Mouse (Mus musculus) midbrain, embryonic 12.5 days (tissue): Measurements from ENCODE around the gene Secisbp2. TPM values are rescaled to one million over a fixed set of nuclear protein-coding genes. Genes with fewer than 3 reads are reported as not detected.
A peak's percentile ranks its signal among the peaks of the same experiment; 100 is the strongest.

Source experiments
- ATAC-seq: fragments of 200-750 bp; cut with Nextera tagmentation; 2 replicates; pipeline ENCODE4 v1.8.0; 2017; ENCODE audit warnings: low read depth, moderate TSS enrichment, moderate library complexity; ENCODE audit not compliant: low FRiP score
- H3K27ac ChIP-seq: fragments of 300-500 bp; sonication (generic); replicated peaks from 2 replicates; pipeline ENCODE4 v1.5.1; 2016; ENCODE audit warnings: mild to moderate bottlenecking
- H3K27me3 ChIP-seq: fragments of 300-500 bp; sonication (generic); 2 replicates; pipeline ENCODE4 v1.6.1; 2016; ENCODE audit warnings: mild to moderate bottlenecking
- H3K36me3 ChIP-seq: fragments of 300-500 bp; sonication (generic); 2 replicates; pipeline ENCODE4 v1.6.1; 2016
- H3K4me1 ChIP-seq: fragments of 300-500 bp; sonication (generic); 2 replicates; pipeline ENCODE4 v1.6.1; 2016
- H3K4me2 ChIP-seq: fragments of 300-500 bp; sonication (generic); replicated peaks from 2 replicates; pipeline ENCODE4 v1.6.1; 2016; ENCODE audit warnings: mild to moderate bottlenecking, moderate library complexity
- H3K4me3 ChIP-seq: fragments of 300-500 bp; sonication (generic); 2 replicates; pipeline ENCODE4 v1.5.1; 2016; ENCODE audit warnings: mild to moderate bottlenecking
- H3K9ac ChIP-seq: fragments of 300-500 bp; sonication (generic); replicated peaks from 2 replicates; pipeline ENCODE4 v1.6.1; 2016; ENCODE audit warnings: mild to moderate bottlenecking, moderate library complexity
- H3K9me3 ChIP-seq: fragments of 300-500 bp; sonication (generic); 2 replicates; pipeline ENCODE4 v1.6.1; 2016; ENCODE audit warnings: mild to moderate bottlenecking
- WGBS: fragments of 180-500 bp; shearing (Covaris S2); methylation state at CpG from one replicate; pipeline ENCODE4 v1.1.7; 2016; 5-methylcytosine and 5-hydroxymethylcytosine counted together
- polyA plus RNA-seq: library from polyadenylated mRNA; unstranded; fragments of >200 nt; fragmentation: Nextera tagmentation; extraction: Ambion mirVana; gene quantifications from 2 replicates; pipeline ENCODE4 v1.2.1, GENCODE M21; 2016

The Secisbp2 gene
- 35.2 and 39.3 TPM in 2 replicates for polyA plus RNA-seq

DNA sequence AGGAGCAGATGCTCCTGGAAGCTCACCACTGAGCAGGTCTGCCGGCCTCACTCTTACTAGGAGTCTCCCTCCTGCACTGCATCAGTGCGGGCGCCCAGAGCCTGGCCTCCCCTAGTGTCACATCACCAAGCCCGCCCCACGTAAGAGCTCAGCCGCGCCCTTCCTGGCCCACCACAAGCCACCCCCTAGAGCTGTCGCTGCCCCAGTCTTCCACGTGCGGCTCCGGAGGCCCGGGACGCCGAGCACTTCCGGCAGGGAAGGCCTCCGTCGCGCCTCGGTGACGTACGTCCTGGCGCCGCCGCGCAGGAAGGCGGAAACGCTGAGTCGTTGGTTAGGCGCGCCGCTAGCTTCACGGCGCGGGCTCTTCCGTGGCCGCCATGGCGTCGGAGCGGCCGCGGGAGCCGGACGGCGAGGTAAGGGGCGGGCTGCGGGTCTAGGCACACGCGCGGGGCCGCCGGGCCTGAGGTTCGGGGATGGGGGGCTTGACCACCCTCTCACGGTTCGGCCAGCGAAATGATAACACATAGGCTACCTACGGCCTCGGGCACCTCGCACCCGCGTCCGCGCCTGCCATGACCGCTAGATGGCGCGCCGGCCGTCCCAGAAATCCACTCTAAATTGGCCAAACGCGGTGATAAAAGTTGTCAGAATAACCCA is at the start of gene Secisbp2:
Gene Secisbp2 (plus strand): TSS at position 290 of the 657 bp plus-strand sequence.
- peak; percentile 96 for ATAC-seq
- peak within 1 kb of the TSS; percentile 71 for H3K4me3 ChIP-seq
- H3K4me1 ChIP-seq = peaks cover 35% of the 10 kb centered on the region
- no peaks in the 10 kb centered on the region for H3K27me3 ChIP-seq
- under 1% methylated on average over 69 of the region's 69 CpGs for WGBS
- H3K36me3 ChIP-seq = peaks cover 38% of the 10 kb centered on the region
- H3K27ac ChIP-seq = peak within 1 kb of the TSS; percentile 84
- H3K9me3 ChIP-seq = no peaks in the 10 kb centered on the region
- H3K9ac ChIP-seq = peak within 1 kb of the TSS; percentile 67
- H3K4me2 ChIP-seq = peak within 1 kb of the TSS; percentile 75

DNA sequence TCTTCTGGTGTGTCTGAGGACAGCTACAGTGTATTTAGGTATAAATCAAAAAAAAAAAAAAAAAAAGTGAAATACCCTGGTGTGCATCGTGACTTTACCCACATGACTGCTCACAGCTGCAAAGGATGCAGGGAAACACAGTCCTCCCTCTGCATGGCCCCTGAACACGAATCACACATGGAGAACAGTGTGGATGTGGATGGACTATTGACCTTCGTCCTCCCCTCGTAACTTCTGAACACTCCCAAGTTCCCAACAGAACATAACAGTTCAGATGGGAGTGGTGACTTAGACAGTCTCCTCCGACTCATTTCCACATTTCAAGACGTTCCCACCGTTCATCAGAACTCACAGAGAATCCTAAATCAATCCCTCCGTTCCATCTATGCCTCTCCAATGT is 48.7 kb upstream of the Secisbp2 start:
- peak overlapping the region; percentile 42 for H3K4me2 ChIP-seq

DNA sequence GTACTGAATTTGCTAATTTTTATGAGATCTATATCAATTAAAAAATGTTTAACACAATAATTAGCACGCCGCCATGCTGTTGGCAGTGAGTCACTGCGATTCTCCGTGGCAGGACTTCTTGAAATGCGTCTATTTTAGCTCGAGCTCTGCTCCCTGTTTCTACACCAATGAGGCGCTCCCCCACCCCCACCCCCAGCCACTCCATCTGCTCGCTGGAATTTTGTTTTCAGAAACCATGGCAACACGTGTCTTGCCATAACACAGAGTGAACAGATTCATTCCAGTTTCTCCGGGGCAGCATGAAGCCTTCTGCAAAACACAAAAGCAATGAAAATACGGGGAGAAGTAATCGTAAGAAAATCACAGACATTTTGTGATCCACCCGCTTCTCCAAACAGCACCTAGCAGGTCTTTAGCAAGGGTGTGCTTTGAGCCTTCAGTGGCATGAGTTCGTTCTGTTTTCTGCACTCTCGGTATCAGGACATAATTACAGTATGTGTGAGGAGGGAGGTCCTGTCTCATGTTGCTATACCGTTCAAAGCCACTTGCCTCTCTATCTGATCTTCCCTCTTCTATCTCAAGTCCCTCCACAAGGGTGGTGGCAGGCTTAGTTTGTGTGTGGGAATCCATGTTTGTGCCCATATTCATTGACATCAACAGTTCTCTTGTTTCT is 48.1 kb upstream of the Secisbp2 start:
- no peaks in the 10 kb centered on the region for H3K9me3 ChIP-seq
- peaks cover 17% of the 10 kb centered on the region for H3K4me1 ChIP-seq
- peak overlapping the region; percentile 42 for H3K4me2 ChIP-seq
- no peaks in the 10 kb centered on the region for H3K36me3 ChIP-seq
- WGBS = 25% methylated on average over 16 of the region's 16 CpGs
- no peak overlapping the region for H3K9ac ChIP-seq
- H3K4me3 ChIP-seq = peak overlapping the region; percentile 26
- no peaks in the 10 kb centered on the region; the same call in 1 of the 2 replicates for H3K27me3 ChIP-seq
- peak; percentile 83 for ATAC-seq
- 0 out of 2 replicates have a peak overlapping the region, but pooled peaks have one; percentile 20 for H3K27ac ChIP-seq

More for the DNA sequence above, 48.7 kb upstream of the Secisbp2 start:
- Histone ChIP-seq H3K9me3 (no peaks in the 10 kb centered on the region), H3K36me3 (no peaks in the 10 kb centered on the region), H3K27ac (0 out of 2 replicates have a peak overlapping the region, but pooled peaks have one; percentile 10), H3K4me3 (no peak overlapping the region), H3K4me1 (peaks cover 17% of the 10 kb centered on the region), H3K27me3 (no peaks in the 10 kb centered on the region; the same call in 1 of the 2 replicates), H3K9ac (no peak overlapping the region)
- 78% methylated on average over 8 of the region's 8 CpGs for WGBS
- 0 out of 2 replicates have a peak, but pooled peaks have one; percentile 11 for ATAC-seq

DNA sequence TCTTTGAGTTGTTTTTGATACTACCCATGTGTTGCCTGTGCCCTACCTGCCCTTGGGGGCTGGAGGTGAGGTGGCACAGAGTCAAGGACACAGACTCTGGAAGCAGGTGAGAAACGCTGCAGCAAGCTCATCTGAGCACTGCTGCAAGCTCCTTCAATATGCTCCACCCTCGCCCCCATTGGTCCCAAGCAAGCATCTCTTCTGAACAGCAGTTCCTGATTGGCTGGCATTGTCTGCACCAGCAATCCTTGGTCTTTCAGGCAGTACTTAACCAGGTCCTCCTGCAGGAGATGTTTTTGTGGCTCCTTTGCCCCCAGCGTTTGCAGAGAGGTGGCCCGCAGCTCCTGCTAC is 47.6 kb upstream of the Secisbp2 start:
- Histone ChIP-seq H3K27ac (0 out of 2 replicates have a peak overlapping the region, but pooled peaks have one; percentile 20), H3K27me3 (no peaks in the 10 kb centered on the region; the same call in 1 of the 2 replicates), H3K4me2 (peak overlapping the region; percentile 42), H3K9ac (no peak overlapping the region), H3K4me1 (peaks cover 17% of the 10 kb centered on the region), H3K36me3 (no peaks in the 10 kb centered on the region), H3K9me3 (no peaks in the 10 kb centered on the region), H3K4me3 (0 out of 2 replicates have a peak overlapping the region, but pooled peaks have one; percentile 26)
- WGBS = 39% methylated on average over 4 of the region's 4 CpGs
- ATAC-seq = 0 out of 2 replicates have a peak, but pooled peaks have one; percentile 28

DNA sequence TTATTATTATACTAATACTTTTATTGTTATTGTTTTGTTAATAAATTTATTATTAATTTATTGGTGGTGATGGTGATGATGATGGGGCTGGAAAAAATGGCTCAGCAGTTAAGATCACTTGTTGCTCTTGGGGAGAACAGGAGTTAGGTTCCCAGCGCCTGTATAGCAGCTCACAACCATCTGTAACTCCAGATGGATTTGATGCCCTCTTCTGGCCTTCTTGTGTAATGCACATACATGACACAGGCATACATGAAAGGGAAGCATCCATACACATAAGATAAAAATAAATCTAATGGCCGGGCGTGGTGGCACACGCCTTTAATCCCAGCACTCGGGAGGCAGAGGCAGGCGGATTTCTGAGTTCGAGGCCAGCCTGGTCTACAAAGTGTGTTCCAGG is 42.3 kb upstream of the Secisbp2 start:
- no peaks in the 10 kb centered on the region; the same call in 1 of the 2 replicates for H3K27me3 ChIP-seq
- ATAC-seq = no peak
- no peak overlapping the region for H3K4me2 ChIP-seq
- H3K4me1 ChIP-seq = peaks cover 4% of the 10 kb centered on the region; the same call in 1 of the 2 replicates
- H3K9me3 ChIP-seq = no peaks in the 10 kb centered on the region
- no peak overlapping the region for H3K27ac ChIP-seq
- 96% methylated on average over 7 of the region's 7 CpGs for WGBS
- H3K4me3 ChIP-seq = no peak overlapping the region
- no peak overlapping the region for H3K9ac ChIP-seq
- no peaks in the 10 kb centered on the region for H3K36me3 ChIP-seq

DNA sequence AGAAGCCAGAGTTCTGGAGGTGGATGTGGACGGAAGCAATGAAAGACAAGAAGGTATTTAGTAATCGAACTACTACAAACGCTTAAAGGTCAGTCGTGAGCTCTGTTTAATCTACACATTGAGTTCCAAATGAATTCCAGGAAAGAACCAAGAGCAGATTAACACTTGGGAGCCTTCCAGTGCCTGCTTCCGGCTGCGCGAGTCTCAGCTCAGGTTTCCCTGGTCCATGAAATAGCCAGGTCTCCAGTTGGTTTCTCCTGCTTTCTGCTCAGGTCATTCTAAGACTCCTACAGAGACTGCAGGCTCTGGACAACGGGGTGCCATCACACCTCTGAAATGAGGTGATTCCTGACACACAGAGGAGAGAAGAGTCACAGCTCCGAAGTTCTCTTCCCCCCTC is 40.4 kb upstream of the Secisbp2 start:
- Histone ChIP-seq H3K4me2 (no peak overlapping the region), H3K27ac (no peak overlapping the region), H3K9ac (no peak overlapping the region), H3K36me3 (no peaks in the 10 kb centered on the region), H3K4me3 (no peak overlapping the region), H3K9me3 (no peaks in the 10 kb centered on the region), H3K4me1 (0 out of 2 replicates have a peak, but pooled peaks cover 3% of the 10 kb centered on the region), H3K27me3 (no peaks in the 10 kb centered on the region; the same call in 1 of the 2 replicates)
- WGBS = 18% methylated on average over 9 of the region's 9 CpGs
- no peak for ATAC-seq

DNA sequence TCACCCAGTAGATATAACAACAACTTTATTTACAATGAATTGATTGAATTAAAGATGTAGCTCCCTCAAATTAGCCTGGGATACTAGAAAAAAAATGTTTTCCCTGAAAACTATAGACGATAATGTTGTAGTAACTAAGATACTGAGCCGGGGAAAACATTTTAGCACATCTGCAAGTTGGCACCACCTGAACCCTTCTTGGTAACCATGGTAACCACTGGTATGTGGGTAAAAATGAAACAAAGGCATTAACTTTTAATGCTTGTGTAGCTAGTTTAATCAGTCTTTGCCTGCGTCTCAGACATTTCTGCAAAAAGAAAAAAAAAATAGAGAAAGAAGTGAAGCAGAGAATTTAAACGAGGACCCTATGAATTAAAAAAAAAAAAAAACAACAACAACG is 40.0 kb upstream of the Secisbp2 start:
- H3K27ac ChIP-seq = no peak overlapping the region
- H3K4me3 ChIP-seq = no peak overlapping the region
- peaks cover 7% of the 10 kb centered on the region for H3K4me1 ChIP-seq
- H3K9ac ChIP-seq = no peak overlapping the region
- H3K4me2 ChIP-seq = no peak overlapping the region
- ATAC-seq = no peak
- 45% methylated on average over 5 of the region's 5 CpGs for WGBS
- H3K9me3 ChIP-seq = no peaks in the 10 kb centered on the region
- no peaks in the 10 kb centered on the region for H3K36me3 ChIP-seq
- H3K27me3 ChIP-seq = no peaks in the 10 kb centered on the region; the same call in 1 of the 2 replicates

DNA sequence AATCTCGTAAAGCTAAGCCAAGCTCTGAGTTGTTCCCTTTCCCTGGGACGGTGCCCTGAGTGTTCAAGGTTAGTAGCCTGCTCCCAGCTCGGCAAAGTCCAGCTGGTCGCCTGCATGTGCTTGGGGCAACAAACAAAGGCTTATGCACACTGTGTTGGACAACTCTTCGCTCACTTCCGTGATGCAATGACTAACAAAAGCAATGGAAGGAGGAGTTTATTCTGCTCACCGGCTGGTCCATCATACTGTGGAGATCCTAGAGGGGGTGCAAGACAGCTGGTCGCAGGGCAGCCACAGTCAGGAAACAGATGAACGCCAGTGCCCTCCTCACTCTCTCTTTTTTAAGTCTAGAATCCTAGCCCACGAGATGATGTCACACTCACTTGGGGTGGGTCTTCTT is 35.7 kb upstream of the Secisbp2 start:
- H3K36me3 ChIP-seq = no peaks in the 10 kb centered on the region
- no peak overlapping the region for H3K27ac ChIP-seq
- no peak overlapping the region for H3K4me2 ChIP-seq
- 76% methylated on average over 10 of the region's 10 CpGs for WGBS
- no peak overlapping the region for H3K4me3 ChIP-seq
- no peak overlapping the region for H3K9ac ChIP-seq
- no peaks in the 10 kb centered on the region for H3K27me3 ChIP-seq
- ATAC-seq = no peak
- H3K4me1 ChIP-seq = peaks cover 19% of the 10 kb centered on the region
- no peaks in the 10 kb centered on the region for H3K9me3 ChIP-seq

DNA sequence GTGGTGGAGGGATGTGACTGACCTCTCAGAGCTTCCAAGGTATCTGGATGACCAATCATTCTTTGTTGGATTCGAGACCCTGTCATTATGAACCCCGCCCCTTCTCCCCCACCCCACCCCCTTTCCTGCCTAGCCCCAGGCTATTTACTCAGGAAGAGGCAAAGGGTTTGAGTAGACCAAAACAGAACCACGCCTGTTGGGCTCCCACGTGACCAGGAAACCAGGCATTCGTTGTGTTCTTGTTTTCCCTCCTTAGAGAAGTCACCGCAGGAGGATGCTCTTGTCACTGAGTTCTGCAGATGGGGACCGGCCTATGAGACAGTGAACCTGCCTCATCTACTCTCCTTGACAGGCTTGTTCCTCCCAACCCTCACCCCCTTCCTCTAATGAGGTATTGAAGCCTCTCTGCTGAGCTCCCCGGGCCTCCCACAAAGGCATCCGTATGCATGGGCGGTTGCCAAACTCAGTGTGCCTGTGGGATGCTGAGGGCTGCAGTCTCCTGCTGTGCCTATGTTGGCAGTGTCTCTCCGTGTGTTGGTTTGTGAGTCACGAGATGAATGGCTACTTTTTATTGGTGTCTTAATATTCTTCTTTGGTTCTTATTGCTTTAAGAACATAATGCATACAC is 35.0 kb upstream of the Secisbp2 start:
- Histone ChIP-seq H3K27ac (no peak overlapping the region), H3K4me1 (peaks cover 16% of the 10 kb centered on the region), H3K4me2 (0 out of 2 replicates have a peak overlapping the region, but pooled peaks have one; percentile 7), H3K27me3 (no peaks in the 10 kb centered on the region), H3K9ac (no peak overlapping the region), H3K36me3 (no peaks in the 10 kb centered on the region), H3K9me3 (no peaks in the 10 kb centered on the region), H3K4me3 (no peak overlapping the region)
- peak; percentile 71 for ATAC-seq
- WGBS = 15% methylated on average over 12 of the region's 12 CpGs

DNA sequence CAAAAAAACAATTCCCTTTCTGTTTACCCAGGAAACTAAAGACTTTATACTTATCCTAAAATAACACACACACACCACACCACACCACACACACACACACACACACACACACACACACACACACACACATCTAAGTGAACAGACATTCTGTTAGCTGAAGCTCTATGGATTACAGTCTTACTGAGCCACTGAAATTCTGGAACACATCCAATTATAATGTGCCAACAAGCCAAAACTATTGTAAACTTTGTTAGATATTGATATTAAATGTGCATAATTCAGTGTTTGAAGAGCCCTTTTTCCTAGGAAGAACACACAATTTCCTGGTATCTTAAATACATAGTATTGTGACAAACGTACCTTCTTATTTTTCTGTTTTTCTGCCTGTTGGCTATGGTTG is 34.2 kb upstream of the Secisbp2 start:
- peaks cover 16% of the 10 kb centered on the region for H3K4me1 ChIP-seq
- no peak overlapping the region for H3K9ac ChIP-seq
- H3K4me2 ChIP-seq = no peak overlapping the region
- H3K36me3 ChIP-seq = no peaks in the 10 kb centered on the region
- no peak overlapping the region for H3K27ac ChIP-seq
- H3K4me3 ChIP-seq = no peak overlapping the region
- H3K27me3 ChIP-seq = no peaks in the 10 kb centered on the region
- H3K9me3 ChIP-seq = no peaks in the 10 kb centered on the region
- no peak for ATAC-seq
- WGBS = 63% methylated on average over 1 of the region's 1 CpGs

DNA sequence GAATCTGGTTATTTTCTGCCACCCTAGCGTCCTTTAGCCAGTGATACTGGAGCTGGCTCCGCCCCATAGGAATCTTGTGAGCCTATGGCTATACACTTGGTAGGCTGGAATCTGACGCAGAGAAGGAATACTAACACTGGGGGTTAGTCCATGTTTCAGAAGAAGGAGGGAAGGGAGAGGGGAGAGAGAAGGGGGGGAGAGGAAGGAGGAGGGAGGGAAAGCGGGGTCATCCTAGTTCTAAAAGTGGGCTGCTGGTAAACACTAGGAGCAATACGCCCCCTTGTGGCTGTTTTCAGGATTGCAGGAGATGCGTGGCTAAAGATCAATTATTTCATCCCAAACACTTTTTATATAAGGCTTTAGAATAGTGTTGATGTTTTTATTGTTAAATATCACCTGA is 33.6 kb upstream of the Secisbp2 start:
- H3K36me3 ChIP-seq = no peaks in the 10 kb centered on the region
- H3K9ac ChIP-seq = no peak overlapping the region
- 18% methylated on average over 6 of the region's 6 CpGs for WGBS
- H3K27me3 ChIP-seq = no peaks in the 10 kb centered on the region
- 0 out of 2 replicates have a peak, but pooled peaks have one; percentile 41 for ATAC-seq
- peaks cover 16% of the 10 kb centered on the region for H3K4me1 ChIP-seq
- H3K9me3 ChIP-seq = no peaks in the 10 kb centered on the region
- H3K27ac ChIP-seq = no peak overlapping the region
- no peak overlapping the region for H3K4me2 ChIP-seq
- no peak overlapping the region for H3K4me3 ChIP-seq

DNA sequence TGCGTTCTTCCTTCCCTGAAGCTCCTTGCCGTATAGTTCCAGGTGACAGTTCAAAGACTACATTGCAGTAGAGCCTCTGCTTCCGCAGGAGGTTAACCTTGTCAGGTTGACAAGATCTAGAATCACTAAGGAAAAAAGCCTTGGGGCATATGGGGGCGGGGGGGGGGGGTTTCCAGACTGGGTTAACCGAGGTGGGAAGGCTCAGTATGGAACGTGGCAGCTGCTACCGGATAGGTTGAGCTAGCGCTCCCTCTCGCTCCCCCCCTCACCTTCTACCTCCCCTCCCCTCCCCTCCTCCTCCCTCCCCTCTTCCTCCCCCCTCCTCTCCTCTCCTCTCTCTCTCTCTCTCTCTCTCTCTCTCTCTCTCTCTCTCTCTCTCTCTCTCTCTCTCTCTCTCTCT is 32.9 kb upstream of the Secisbp2 start:
- Histone ChIP-seq H3K36me3 (no peaks in the 10 kb centered on the region), H3K27me3 (no peaks in the 10 kb centered on the region), H3K27ac (no peak overlapping the region), H3K9me3 (no peaks in the 10 kb centered on the region), H3K4me2 (no peak overlapping the region), H3K9ac (no peak overlapping the region), H3K4me3 (no peak overlapping the region), H3K4me1 (peaks cover 16% of the 10 kb centered on the region)
- ATAC-seq = no peak; the same call in 1 of the 2 replicates
- WGBS = 19% methylated on average over 7 of the region's 9 CpGs
